Mouse (Mus musculus): ENCODE measurements at regions not wholly inside any gene's neighbourhood (a gene's known extent, or its start where the extent isn't known, plus 50 kb on each side); places are given as distances from the start of the nearest gene placed in this dataset.

GRCm38 (mm10) chr14:33867674-33868073 lies 55.7 kb upstream of the Gdf10 start:
- TF ChIP-seq CTCF (IDR thresholded peaks at IDR 0.05) (no peak), EP300 (IDR thresholded peaks at IDR 0.05; ENCODE audit: insufficient read depth, low read depth, low read length) (no peak), POLR2A (IDR thresholded peaks at IDR 0.05; ENCODE audit: insufficient read depth, low read depth, low read length) (no peak)

All from heart, adult 2 months (tissue).